Mouse (Mus musculus) testis, adult 2 months (tissue): ENCODE results near the gene Fosl1. TPM values are rescaled to one million over a fixed set of nuclear protein-coding genes. Genes with fewer than 3 reads are reported as not detected.

Experiments used
- H3K27ac ChIP-seq: fragments of 200-500 bp; 2 replicates; pipeline ENCODE4 v1.5.1; 2012; ENCODE audit warnings: low read depth, low read length; ENCODE audit not compliant: control insufficient read depth, insufficient read depth
- H3K27me3 ChIP-seq: fragments of 200-500 bp; 2 replicates; pipeline ENCODE4 v1.6.1; 2012; ENCODE audit warnings: mild to moderate bottlenecking, low read length, moderate library complexity; ENCODE audit not compliant: control insufficient read depth, insufficient read depth
- H3K36me3 ChIP-seq: fragments of 200-500 bp; 2 replicates; pipeline ENCODE4 v1.6.1; 2012; ENCODE audit warnings: mild to moderate bottlenecking, low read length; ENCODE audit not compliant: control insufficient read depth, insufficient read depth
- H3K4me1 ChIP-seq: fragments of 200-500 bp; 2 replicates; pipeline ENCODE4 v1.6.1; 2012; ENCODE audit warnings: low read length; ENCODE audit not compliant: control insufficient read depth, insufficient read depth
- H3K4me3 ChIP-seq: fragments of 200-500 bp; 2 replicates; pipeline ENCODE4 v1.5.1; 2012; ENCODE audit warnings: low read depth, mild to moderate bottlenecking, low read length, moderate library complexity, mixed read lengths; ENCODE audit not compliant: control insufficient read depth
- CTCF ChIP-seq: fragments of 200-500 bp; IDR thresholded peaks from 2 replicates; pipeline ENCODE4 v1.5.1; 2012; ENCODE audit warnings: low read depth, mild to moderate bottlenecking, inconsistent platforms, low read length, moderate library complexity; ENCODE audit not compliant: control insufficient read depth, insufficient read depth, insufficient replicate concordance
- POLR2A ChIP-seq: fragments of 200-500 bp; IDR thresholded peaks from 2 replicates; pipeline ENCODE4 v1.6.1; 2012; ENCODE audit warnings: low read depth, mild to moderate bottlenecking, inconsistent platforms, low read length, moderate library complexity; ENCODE audit not compliant: control insufficient read depth
- polyA plus RNA-seq: library from polyadenylated mRNA; depleted of rRNA; stranded (reverse); fragments of >200 nt; gene quantifications from 2 replicates; pipeline ENCODE4 v1.2.3, GENCODE M21; 2012

Fosl1 gene
- polyA plus RNA-seq, 1 experiment: 3.2 TPM

GRCm38 (mm10) chr19:5468374-5468773, 21.0 kb downstream of the Fosl1 start, which contains the start of gene Ctsw:
Gene Ctsw, minus strand, starts transcription at chr19:5468507.
- H3K27ac ChIP-seq: no peak within 1 kb of the TSS
- no peaks in the 10 kb centered on the region; the same call in 1 of the 2 replicates for H3K36me3 ChIP-seq

GRCm38 (mm10) chr19:5471846-5472245, 24.5 kb downstream of the Fosl1 start:
- no peak for TF ChIP-seq CTCF
- no peak for TF ChIP-seq POLR2A
- Histone ChIP-seq H3K27ac (no peak overlapping the region), H3K4me3 (no peak overlapping the region), H3K4me1 (peaks cover 23% of the 10 kb centered on the region), H3K36me3 (no peaks in the 10 kb centered on the region; the same call in 1 of the 2 replicates), H3K27me3 (no peaks in the 10 kb centered on the region)

More at GRCm38 (mm10) chr19:5468374-5468773, 21.0 kb downstream of the Fosl1 start, which contains the start of gene Ctsw:
- Histone ChIP-seq H3K27me3 (no peaks in the 10 kb centered on the region), H3K4me1 (peaks cover 1% of the 10 kb centered on the region; the same call in 1 of the 2 replicates), H3K4me3 (no peak within 1 kb of the TSS)
- TF ChIP-seq POLR2A (no peak), CTCF (no peak)

- H3K36me3 ChIP-seq: no peaks in the 10 kb centered on the region
- no peak for TF ChIP-seq POLR2A
- no peak for TF ChIP-seq CTCF
- H3K27me3 ChIP-seq: no peaks in the 10 kb centered on the region
- peaks cover 23% of the 10 kb centered on the region for H3K4me1 ChIP-seq
- no peak overlapping the region for H3K4me3 ChIP-seq
- no peak overlapping the region for H3K27ac ChIP-seq
These were observed 25.5 kb downstream of the Fosl1 start for GRCm38 (mm10) chr19:5472857-5473256.

- TF ChIP-seq POLR2A (peak; percentile 30; the same call in 1 of the 2 replicates), CTCF (no peak)
- H3K36me3 ChIP-seq: no peaks in the 10 kb centered on the region
- peak within 1 kb of the TSS; percentile 72 for H3K27ac ChIP-seq
- no peaks in the 10 kb centered on the region for H3K27me3 ChIP-seq
- H3K4me1 ChIP-seq: peaks cover 23% of the 10 kb centered on the region
- H3K4me3 ChIP-seq: peak within 1 kb of the TSS; percentile 75
These were observed 26.4 kb downstream of the Fosl1 start, which contains the start of gene Efemp2 for GRCm38 (mm10) chr19:5473720-5474119. Gene Efemp2, plus strand, starts transcription at chr19:5473954.

GRCm38 (mm10) chr19:5474281-5475068, 27.1 kb downstream of the Fosl1 start:
- Histone ChIP-seq H3K4me3 (peak overlapping the region; percentile 75), H3K36me3 (no peaks in the 10 kb centered on the region), H3K27ac (peak overlapping the region; percentile 72), H3K27me3 (no peaks in the 10 kb centered on the region), H3K4me1 (peaks cover 23% of the 10 kb centered on the region)
- TF ChIP-seq CTCF (no peak), POLR2A (no peak)

GRCm38 (mm10) chr19:5475069-5475714, 27.8 kb downstream of the Fosl1 start:
- peak overlapping the region; percentile 72 for H3K27ac ChIP-seq
- H3K4me1 ChIP-seq: peaks cover 23% of the 10 kb centered on the region
- H3K36me3 ChIP-seq: no peaks in the 10 kb centered on the region
- TF ChIP-seq CTCF (no peak), POLR2A (no peak)
- peak overlapping the region; percentile 73 for H3K4me3 ChIP-seq
- H3K27me3 ChIP-seq: no peaks in the 10 kb centered on the region
